Mouse (Mus musculus) lung, adult 2 months (tissue): ENCODE measurements around the gene Scd2. TPM values are rescaled to one million over a fixed set of nuclear protein-coding genes. Genes with fewer than 3 reads are reported as not detected.
"Not testable (repeated sequence)": the region's sequence is repeated elsewhere in the genome, so short reads cannot be mapped to it uniquely, and the experiment has no call there.

Experiments
- DNase-seq: peaks from one replicate; pipeline ENCODE4 v3.0.0; 2022
- H3K4me1 ChIP-seq: fragments of 200-500 bp; 2 replicates; pipeline ENCODE4 v1.6.1; 2011; ENCODE audit warnings: low read length; ENCODE audit not compliant: control insufficient read depth, insufficient read depth
- H3K4me3 ChIP-seq: fragments of 200-500 bp; replicated peaks from 2 replicates; pipeline ENCODE3; 2011; ENCODE audit warnings: low read depth, mild to moderate bottlenecking, control low read depth, low read length; ENCODE audit errors: extremely low read depth
- CTCF ChIP-seq: fragments of 200-500 bp; IDR thresholded peaks from 2 replicates; pipeline ENCODE4 v1.5.1; 2011; ENCODE audit warnings: mild to moderate bottlenecking, low read length, control low read depth; ENCODE audit not compliant: insufficient read depth
- POLR2A ChIP-seq: fragments of 200-500 bp; IDR thresholded peaks from 2 replicates; pipeline ENCODE4 v1.6.1; 2011; ENCODE audit warnings: low read depth, mild to moderate bottlenecking, control low read depth, low read length, borderline replicate concordance; ENCODE audit errors: extremely low read depth
- WGBS: fragments of 180-500 bp; shearing (Covaris S2); methylation state at CpG from one replicate; pipeline ENCODE4 v1.1.7; 2018; 5-methylcytosine and 5-hydroxymethylcytosine counted together
- polyA plus RNA-seq: library from polyadenylated mRNA; depleted of rRNA; stranded (reverse); fragments of >200 nt; gene quantifications from 2 replicates; pipeline ENCODE4 v1.2.3, GENCODE M21; 2012

Gene Scd2
- polyA plus RNA-seq, 1 experiment = 384 TPM

DNA sequence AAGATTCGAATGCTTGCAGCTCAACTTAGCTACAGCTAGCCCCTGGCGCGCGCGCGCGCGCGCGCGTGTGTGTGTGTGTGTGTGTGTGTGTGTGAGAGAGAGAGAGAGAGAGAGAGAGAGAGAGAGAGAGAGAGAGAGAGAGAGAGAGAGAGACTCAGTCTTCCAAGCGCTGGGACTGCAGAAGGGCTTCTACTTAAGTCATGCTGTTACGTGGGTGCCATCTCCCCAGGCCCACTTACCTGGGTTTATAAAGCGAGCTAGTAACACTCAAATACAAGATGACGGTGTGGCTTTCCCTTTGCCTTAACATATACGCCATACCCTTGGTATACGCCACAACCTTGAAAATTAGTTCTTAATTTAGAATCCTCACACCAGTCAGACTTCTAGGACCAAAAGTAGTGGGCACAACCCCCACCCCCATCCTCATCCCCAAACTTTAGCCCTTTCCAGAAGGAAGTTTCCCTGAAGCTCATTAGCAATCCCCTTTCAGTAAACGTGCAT is 25.9 kb upstream of the Scd2 start:
- DNase-seq = no peak
- Histone ChIP-seq H3K4me1 (no peaks in the 10 kb centered on the region), H3K4me3 (peak overlapping the region; percentile 76)
- TF ChIP-seq POLR2A (no peak), CTCF (no peak)
- WGBS = 15% methylated on average over 18 of the region's 18 CpGs

DNA sequence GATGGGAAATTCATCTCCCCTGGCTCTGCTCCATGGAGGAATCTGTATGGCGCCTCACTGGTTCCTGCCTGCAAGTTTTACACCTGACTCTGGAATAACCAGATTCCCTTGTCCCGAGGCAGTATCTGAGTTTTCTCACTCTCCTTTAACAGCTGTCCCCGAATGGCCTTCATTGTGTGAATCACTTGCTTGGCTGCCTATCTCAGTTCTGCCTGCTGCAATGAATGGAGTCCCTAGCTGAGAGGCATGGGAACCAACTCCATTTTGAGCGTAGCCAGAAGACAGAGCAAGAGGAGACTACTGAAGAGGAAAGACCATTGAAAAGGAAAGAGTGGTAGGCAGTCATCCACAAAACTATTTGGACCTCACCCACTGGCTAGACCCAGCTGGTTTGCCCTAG is 19.8 kb upstream of the Scd2 start:
- TF ChIP-seq POLR2A (no peak), CTCF (no peak)
- no peak for DNase-seq
- Histone ChIP-seq H3K4me3 (no peak overlapping the region), H3K4me1 (no peaks in the 10 kb centered on the region)
- WGBS = 76% methylated on average over 4 of the region's 4 CpGs

DNA sequence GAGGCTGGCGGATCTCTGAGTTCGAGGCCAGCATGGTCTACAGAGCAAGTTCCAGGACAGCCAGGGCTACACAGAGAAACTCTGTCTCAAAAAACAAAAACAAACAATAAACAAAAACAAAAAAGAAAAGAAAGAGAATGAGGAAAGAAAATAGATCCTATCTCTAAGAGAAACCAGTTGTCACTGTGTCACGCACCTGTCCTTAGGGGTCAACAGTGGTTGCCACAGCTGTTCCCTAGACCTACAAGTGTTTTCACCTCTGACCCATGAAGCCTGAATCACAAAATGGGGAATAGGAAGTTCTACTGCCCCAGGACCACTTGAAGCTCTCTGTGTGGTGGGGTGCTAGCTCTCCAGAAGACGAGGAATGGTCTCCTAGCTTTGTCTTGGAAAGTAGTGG is 19.0 kb upstream of the Scd2 start:
- Histone ChIP-seq H3K4me1 (no peaks in the 10 kb centered on the region), H3K4me3 (no peak overlapping the region)
- TF ChIP-seq CTCF (no peak), POLR2A (no peak)
- no peak for DNase-seq
- WGBS = 96% methylated on average over 4 of the region's 4 CpGs

DNA sequence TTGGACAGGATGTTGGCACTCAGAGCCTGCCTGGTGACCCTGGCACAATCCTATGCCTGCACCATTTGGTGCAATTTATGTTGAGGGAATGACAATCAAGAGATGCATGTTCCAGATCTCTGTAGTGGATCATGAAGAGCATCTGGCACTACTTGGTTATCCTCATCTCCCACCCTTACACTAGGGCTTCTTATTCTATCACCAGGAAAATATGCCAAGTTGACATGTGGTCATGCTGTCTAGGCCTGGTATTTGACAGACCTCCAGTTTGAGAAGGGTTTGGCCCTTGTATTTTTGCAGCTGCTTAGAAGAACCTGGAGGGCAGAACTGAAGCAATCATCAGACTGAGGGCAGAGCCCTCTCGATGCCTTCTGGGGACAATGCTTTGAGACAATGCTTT is 18.1 kb upstream of the Scd2 start:
- 70% methylated on average over 1 of the region's 1 CpGs for WGBS
- no peak for TF ChIP-seq POLR2A
- TF ChIP-seq CTCF = no peak

DNA sequence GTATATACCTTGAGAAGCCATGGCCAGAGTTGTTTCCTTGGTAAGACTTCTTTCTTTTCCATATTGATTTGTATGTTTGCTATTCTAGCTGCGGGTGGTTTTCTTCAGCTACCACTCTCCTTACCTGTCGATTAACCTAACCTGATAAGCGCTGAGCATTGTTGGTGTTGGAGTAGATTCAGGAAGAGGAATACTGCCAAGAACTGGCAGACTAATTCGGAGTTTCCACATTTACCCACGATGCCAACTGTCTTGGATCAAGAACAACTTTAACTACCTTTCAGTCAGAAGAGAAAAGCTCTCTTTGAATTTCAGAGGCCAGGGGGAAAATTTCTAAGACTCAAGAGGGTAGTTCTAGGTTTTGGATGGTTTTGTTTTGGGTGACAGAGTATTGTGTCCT is 16.6 kb upstream of the Scd2 start:
- 49% methylated on average over 5 of the region's 5 CpGs for WGBS

More for the DNA sequence above, 18.1 kb upstream of the Scd2 start:
- Histone ChIP-seq H3K4me1 (no peaks in the 10 kb centered on the region), H3K4me3 (no peak overlapping the region)
- no peak for DNase-seq

DNA sequence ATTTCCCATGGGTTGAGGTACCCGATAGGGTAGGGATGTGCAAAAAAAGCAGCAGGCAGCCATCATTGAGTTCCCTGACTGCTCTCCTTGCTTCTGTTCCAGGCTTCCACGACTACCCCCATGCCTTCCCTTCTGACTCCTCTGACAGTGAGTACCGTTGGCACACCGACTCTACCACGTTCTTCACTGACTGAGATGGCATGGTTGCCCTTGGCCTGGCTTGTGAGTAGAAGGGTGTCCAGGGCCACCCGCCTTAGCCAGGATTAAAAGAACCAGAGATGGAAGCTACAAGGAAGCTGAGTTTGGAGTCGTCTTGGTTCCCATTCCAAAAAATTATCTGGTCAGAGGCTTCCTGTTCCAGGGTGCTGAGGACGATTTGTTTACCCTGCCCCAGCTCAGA is 15.5 kb upstream of the Scd2 start:
- TF ChIP-seq CTCF (no peak), POLR2A (no peak)
- 72% methylated on average over 8 of the region's 8 CpGs for WGBS

More for the DNA sequence above, 16.6 kb upstream of the Scd2 start:
- no peak overlapping the region for H3K4me3 ChIP-seq
- TF ChIP-seq CTCF (no peak), POLR2A (no peak)
- no peak for DNase-seq
- H3K4me1 ChIP-seq = peaks cover 9% of the 10 kb centered on the region

DNA sequence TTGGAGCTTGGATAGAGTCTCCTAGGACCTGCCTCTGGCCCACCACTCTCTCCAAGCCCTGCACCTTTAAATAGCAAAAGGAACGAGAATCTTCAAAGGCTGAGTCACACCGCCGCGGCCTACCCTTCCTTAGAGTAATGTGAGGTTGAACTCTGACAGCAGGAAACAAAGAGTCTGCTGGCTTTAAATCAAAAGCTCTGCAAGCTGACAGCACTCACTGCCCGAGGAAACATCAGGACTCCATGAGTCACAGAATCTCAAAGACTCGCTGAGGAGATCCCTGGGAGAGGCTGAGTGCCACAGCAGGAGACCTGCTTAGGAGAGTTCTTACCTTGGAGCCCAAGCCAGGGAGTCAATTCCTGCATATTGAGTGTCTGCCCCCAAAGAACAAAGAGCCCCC is 12.7 kb upstream of the Scd2 start:
- 6% methylated on average over 6 of the region's 6 CpGs for WGBS
- H3K4me3 ChIP-seq = no peak overlapping the region

More for the DNA sequence above, 15.5 kb upstream of the Scd2 start:
- Histone ChIP-seq H3K4me1 (peaks cover 13% of the 10 kb centered on the region), H3K4me3 (no peak overlapping the region)
- DNase-seq = no peak

DNA sequence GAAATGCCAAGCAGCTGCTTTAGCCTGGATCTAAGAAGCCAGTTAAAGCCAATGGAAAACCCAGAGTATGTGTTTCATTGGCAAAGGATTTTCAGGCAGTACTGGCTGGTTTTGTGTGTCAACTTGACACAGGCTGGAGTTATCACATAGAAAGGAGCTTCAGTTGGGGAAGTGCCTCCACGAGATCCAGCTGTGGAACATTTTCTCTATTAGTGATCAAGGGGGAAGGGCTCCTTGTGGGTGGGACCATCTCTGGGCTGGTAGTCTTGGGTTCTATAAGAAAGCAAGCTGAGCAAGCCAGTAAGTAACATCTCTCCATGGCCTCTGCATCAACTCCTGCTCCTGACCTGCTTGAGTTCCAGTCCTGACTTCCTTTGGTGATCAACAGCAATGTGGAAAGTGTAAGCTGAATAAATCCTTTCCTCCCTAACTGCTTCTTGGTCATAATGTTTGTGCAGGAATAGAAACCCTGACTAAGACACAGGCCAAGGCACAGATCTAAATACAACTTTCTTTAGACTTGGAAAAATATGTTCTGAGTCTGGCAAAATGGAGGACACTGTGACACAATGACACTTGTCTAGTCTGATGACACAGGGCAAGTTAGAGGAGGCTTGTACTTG is 11.5 kb upstream of the Scd2 start:
- H3K4me1 ChIP-seq = peaks cover 19% of the 10 kb centered on the region
- not testable (repeated sequence) for DNase-seq, H3K4me3 ChIP-seq
- 32% methylated on average over 1 of the region's 1 CpGs for WGBS

More for the DNA sequence above, 12.7 kb upstream of the Scd2 start:
- TF ChIP-seq POLR2A = no peak
- TF ChIP-seq CTCF = no peak
- peaks cover 19% of the 10 kb centered on the region for H3K4me1 ChIP-seq
- DNase-seq = peak; percentile 26

DNA sequence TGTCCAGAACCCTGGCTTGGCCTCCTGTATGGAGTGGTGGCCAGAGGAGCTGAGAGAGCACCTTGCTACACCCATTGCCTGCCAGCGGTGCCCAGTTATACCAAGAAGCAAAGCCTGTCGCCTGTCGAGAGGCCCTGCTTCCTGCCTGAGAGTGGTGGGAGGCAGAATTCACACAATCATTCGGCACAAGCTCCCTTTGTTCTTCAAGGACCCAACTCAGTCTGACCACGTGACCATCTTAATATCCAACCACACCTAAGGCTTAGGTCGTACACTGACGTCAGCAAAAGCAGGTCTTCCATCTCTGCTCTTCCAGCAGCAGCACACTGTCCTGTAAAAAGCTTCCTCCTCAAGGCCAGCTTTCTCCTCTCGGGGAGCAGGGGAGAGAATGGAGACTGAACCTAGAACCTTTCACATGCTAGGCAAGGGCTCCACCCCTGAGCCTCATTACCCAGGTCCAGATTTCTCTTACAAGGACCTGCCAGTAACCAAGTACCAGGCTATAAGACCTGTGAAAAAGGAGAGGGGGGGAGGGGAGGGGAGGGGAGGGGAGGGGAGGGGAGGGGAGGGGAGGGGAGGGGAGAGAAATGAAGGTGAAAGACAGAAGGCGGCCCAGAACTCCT is 10.8 kb upstream of the Scd2 start:
- H3K4me3 ChIP-seq = no peak overlapping the region
- DNase-seq = peak; percentile 38
- peaks cover 19% of the 10 kb centered on the region for H3K4me1 ChIP-seq
- no peak for TF ChIP-seq POLR2A
- TF ChIP-seq CTCF = no peak
- 45% methylated on average over 9 of the region's 9 CpGs for WGBS

DNA sequence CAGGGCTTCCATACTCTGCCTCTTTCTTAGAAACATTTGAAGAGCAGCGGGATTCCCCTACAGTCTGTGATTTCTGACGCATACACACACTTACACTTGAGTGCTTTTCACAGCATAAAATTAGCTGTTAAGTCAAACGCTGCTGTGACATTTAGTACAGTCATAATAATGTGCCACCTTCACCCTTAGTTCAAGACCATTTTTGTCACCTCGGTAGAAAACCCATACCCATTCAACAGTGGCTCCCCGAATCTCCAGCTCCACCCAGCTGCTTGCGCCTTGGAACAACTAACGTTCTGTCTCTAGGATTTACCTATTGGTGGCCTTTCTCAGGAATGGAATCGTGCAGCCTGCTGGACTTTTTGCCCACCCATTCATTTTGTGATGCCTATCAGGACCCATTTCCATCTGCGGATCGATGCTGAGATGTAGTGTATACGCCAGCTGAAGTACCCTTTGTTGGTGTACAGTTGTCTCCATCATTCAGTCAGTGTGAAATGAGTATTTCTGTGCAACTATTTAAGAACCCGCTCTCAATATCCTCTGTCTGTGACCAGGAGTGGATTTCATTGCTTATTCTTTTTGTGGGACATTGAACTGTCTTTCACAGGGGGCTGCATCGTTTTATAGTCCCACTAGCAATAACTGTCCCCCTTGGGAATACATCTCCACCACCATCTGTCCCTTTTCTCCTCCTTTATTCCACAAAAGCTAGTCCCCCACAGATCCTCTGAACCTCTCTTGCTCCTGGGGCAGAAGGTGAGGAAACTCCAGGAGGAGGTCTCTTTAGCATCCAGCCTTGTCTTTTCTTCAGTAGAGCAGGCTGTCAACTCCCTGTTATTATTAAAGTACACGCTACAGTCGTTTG is 10.1 kb upstream of the Scd2 start:
- TF ChIP-seq CTCF = no peak
- no peak for TF ChIP-seq POLR2A
- Histone ChIP-seq H3K4me1 (peaks cover 19% of the 10 kb centered on the region), H3K4me3 (no peak overlapping the region)
- WGBS = 50% methylated on average over 15 of the region's 15 CpGs
- DNase-seq = peak; percentile 19
